Mouse (Mus musculus) kidney, adult 2 months (tissue): ENCODE measurements around the gene Nrap.

Source experiments
- CTCF ChIP-seq: fragments of 200-500 bp; conservative IDR thresholded peaks from 2 replicates; pipeline ENCODE4 v1.5.1; 2011; ENCODE audit warnings: low read depth, mild to moderate bottlenecking, control low read depth, low read length, moderate library complexity, mixed read lengths; ENCODE audit not compliant: insufficient read depth, insufficient read length
- POLR2A ChIP-seq: fragments of 200-500 bp; IDR thresholded peaks from one replicate; pipeline ENCODE4 v1.6.1; 2011; ENCODE audit warnings: low read depth, low read length, control low read depth

GRCm38 (mm10) chr19:56396227-56396626 lies 6.4 kb upstream of the Nrap start:
- no peak for TF ChIP-seq CTCF
- no peak for TF ChIP-seq POLR2A
